Mouse (Mus musculus): ENCODE measurements at regions not wholly inside any gene's neighbourhood (a gene's known extent, or its start where the extent isn't known, plus 50 kb on each side); places are given as distances from the start of the nearest gene placed in this dataset.

- TF ChIP-seq POLR2A (IDR thresholded peaks at IDR 0.05; ENCODE audit: insufficient read depth, low read depth, low read length) (no peak), CTCF (IDR thresholded peaks at IDR 0.05) (no peak)
These were observed 299.7 kb downstream of the Mat2b start for GRCm38 (mm10) chr11:40395331-40395730.
